Mouse (Mus musculus): ENCODE measurements at regions not wholly inside any gene's neighbourhood (a gene's known extent, or its start where the extent isn't known, plus 50 kb on each side); places are given as distances from the start of the nearest gene placed in this dataset.
A peak's percentile ranks its signal among the peaks of the same experiment; 100 is the strongest.

DNA sequence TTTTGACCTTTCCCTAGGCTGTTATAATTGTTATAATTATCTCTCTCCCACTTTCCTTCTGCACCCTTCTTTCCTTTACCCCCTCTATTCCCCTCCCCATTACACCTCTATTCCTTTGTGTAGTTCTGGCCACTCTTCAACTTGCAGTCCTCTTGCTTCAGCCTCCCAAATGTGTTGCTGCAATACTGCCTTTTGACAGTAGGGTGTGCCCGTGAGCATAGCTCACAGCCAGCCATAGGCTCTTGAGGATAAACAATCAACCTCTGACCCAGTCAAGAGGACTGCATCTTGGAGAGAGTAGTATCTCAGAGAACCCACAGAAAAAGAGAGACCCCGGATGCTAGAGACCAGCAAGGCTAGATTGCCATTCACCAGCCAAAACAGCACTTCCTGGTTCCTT lies 184.9 kb upstream of the 4930535I16Rik start:
- Histone ChIP-seq H3K27ac (ENCODE audit: insufficient read depth, low read length) (no peak overlapping the region), H3K4me3 (ENCODE audit: insufficient read depth, low read length) (no peak overlapping the region), H3K4me1 (ENCODE audit: control insufficient read depth, insufficient read depth, low read length) (no peaks in the 10 kb centered on the region)
- TF ChIP-seq POLR2A (IDR thresholded peaks at IDR 0.05; ENCODE audit: extremely low read depth, insufficient read depth, low read length) (no peak), CTCF (IDR thresholded peaks at IDR 0.05; ENCODE audit: extremely low read depth, insufficient read depth, low read length) (peak; percentile 48)

DNA sequence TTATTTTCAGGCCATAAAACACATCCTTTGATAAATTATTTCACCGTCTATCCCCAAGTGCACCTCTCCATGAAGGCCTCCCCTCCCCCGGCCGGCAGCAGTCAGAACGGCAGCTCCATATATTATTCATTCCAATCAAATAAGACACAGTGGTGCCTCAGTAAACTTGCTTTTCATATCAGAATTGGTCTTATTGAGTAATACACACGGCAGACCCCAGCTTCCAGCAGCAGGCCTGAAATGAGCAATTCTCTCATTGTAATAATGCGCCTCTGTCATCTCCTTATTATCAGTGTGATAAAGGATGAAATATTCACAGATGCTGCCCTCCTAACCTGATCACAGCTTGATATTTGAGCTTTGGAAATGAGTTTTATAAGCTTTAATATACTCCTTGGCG lies 169.0 kb upstream of the 4930535I16Rik start:
- no peak for TF ChIP-seq CTCF (IDR thresholded peaks at IDR 0.05; ENCODE audit: extremely low read depth, insufficient read depth, low read length)
- no peak for TF ChIP-seq POLR2A (IDR thresholded peaks at IDR 0.05; ENCODE audit: extremely low read depth, insufficient read depth, low read length)
- Histone ChIP-seq H3K4me1 (ENCODE audit: control insufficient read depth, insufficient read depth, low read length) (no peaks in the 10 kb centered on the region), H3K27ac (ENCODE audit: insufficient read depth, low read length) (no peak overlapping the region), H3K4me3 (ENCODE audit: insufficient read depth, low read length) (no peak overlapping the region)

DNA sequence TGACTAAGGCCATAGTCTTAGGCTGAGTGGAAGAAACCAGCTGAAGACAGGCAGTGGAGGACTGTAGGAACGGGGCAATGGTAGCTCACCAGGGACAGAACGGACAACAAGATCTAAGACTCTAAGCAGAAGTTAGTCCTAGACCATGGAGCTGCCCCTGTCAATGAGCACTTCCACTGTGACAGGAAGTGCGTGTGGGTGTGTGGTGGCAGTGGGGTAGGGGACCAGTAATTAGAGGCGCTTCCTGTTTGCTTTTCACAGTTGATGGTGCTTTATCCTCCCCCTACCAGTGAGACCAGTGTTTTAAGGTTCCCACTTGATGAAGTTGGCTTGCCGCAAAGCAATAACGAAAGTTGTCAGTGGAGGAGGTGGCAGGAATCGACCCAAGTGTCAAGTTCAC lies 168.4 kb upstream of the 4930535I16Rik start:
- Histone ChIP-seq H3K4me1 (ENCODE audit: control insufficient read depth, insufficient read depth, low read length) (no peaks in the 10 kb centered on the region), H3K27ac (ENCODE audit: insufficient read depth, low read length) (no peak overlapping the region), H3K4me3 (ENCODE audit: insufficient read depth, low read length) (no peak overlapping the region)
- TF ChIP-seq POLR2A (IDR thresholded peaks at IDR 0.05; ENCODE audit: extremely low read depth, insufficient read depth, low read length) (no peak), CTCF (IDR thresholded peaks at IDR 0.05; ENCODE audit: extremely low read depth, insufficient read depth, low read length) (no peak)

GRCm38 (mm10) chr4:124079603-124080002 lies 161.8 kb upstream of the 4930535I16Rik start:
- Histone ChIP-seq H3K4me3 (ENCODE audit: insufficient read depth, low read length) (no peak overlapping the region), H3K4me1 (ENCODE audit: control insufficient read depth, insufficient read depth, low read length) (no peaks in the 10 kb centered on the region), H3K27ac (ENCODE audit: insufficient read depth, low read length) (no peak overlapping the region)
- TF ChIP-seq CTCF (IDR thresholded peaks at IDR 0.05; ENCODE audit: extremely low read depth, insufficient read depth, low read length) (no peak), POLR2A (IDR thresholded peaks at IDR 0.05; ENCODE audit: extremely low read depth, insufficient read depth, low read length) (no peak)

- no peak overlapping the region for H3K27ac ChIP-seq (ENCODE audit: insufficient read depth, low read length)
- TF ChIP-seq POLR2A (IDR thresholded peaks at IDR 0.05; ENCODE audit: extremely low read depth, insufficient read depth, low read length) (no peak), CTCF (IDR thresholded peaks at IDR 0.05; ENCODE audit: extremely low read depth, insufficient read depth, low read length) (no peak)
Measured at GRCm38 (mm10) chr4:124075551-124075950, 157.7 kb upstream of the 4930535I16Rik start.

DNA sequence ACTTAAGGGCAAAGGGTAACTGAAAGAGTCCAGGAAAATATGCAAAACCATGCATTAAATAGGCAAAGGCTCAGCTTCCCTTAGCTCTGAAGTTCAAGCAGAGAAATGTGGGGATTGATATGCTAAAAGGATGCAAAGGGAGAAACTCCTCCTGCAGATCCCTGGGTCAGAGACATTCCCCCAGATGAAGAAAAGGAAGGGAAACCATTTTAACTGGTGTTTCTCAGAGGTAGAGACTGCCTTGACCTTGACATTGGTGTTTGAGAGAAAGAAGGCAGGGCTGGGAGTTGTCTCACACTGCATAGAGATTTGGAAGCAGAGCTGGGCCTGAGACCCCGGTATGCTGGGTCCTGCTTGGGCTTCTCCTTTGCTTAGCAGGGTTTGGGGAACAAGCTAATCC lies 155.8 kb upstream of the 4930535I16Rik start:
- H3K4me3 ChIP-seq (ENCODE audit: insufficient read depth, low read length), result no peak overlapping the region
- H3K27ac ChIP-seq (ENCODE audit: insufficient read depth, low read length), result no peak overlapping the region
- no peak for TF ChIP-seq CTCF (IDR thresholded peaks at IDR 0.05; ENCODE audit: extremely low read depth, insufficient read depth, low read length)
- no peak for TF ChIP-seq POLR2A (IDR thresholded peaks at IDR 0.05; ENCODE audit: extremely low read depth, insufficient read depth, low read length)
- H3K4me1 ChIP-seq (ENCODE audit: control insufficient read depth, insufficient read depth, low read length), result no peaks in the 10 kb centered on the region

More at GRCm38 (mm10) chr4:124075551-124075950, 157.7 kb upstream of the 4930535I16Rik start:
- Histone ChIP-seq H3K4me3 (ENCODE audit: insufficient read depth, low read length) (no peak overlapping the region), H3K4me1 (ENCODE audit: control insufficient read depth, insufficient read depth, low read length) (no peaks in the 10 kb centered on the region)

DNA sequence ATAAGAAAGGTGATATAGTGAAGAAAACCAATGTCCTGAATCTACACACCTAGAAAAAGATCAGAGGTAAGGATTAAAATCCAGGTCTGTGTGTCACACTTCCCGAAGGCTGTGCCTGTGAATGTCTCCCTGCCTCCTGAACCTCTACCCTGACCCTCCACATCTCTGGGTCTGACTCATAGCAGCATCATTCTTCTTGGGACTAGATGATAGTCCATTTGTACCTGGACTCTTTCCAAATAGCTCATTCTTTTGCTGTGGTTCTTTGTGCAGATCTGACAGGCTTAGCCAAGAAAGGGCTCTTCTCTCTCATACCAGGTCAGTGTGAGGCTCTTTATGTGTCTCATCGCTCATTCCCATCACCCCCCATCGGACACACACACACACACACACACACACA lies 146.8 kb upstream of the 4930535I16Rik start:
- Histone ChIP-seq H3K4me3 (ENCODE audit: insufficient read depth, low read length) (no peak overlapping the region), H3K27ac (ENCODE audit: insufficient read depth, low read length) (no peak overlapping the region), H3K4me1 (ENCODE audit: control insufficient read depth, insufficient read depth, low read length) (no peaks in the 10 kb centered on the region)
- no peak for TF ChIP-seq POLR2A (IDR thresholded peaks at IDR 0.05; ENCODE audit: extremely low read depth, insufficient read depth, low read length)
- TF ChIP-seq CTCF (IDR thresholded peaks at IDR 0.05; ENCODE audit: extremely low read depth, insufficient read depth, low read length), result no peak

GRCm38 (mm10) chr4:124063269-124064100 lies 145.7 kb upstream of the 4930535I16Rik start:
- no peak overlapping the region for H3K4me3 ChIP-seq (ENCODE audit: insufficient read depth, low read length)
- TF ChIP-seq POLR2A (IDR thresholded peaks at IDR 0.05; ENCODE audit: extremely low read depth, insufficient read depth, low read length) (no peak), CTCF (IDR thresholded peaks at IDR 0.05; ENCODE audit: extremely low read depth, insufficient read depth, low read length) (no peak)
- H3K27ac ChIP-seq (ENCODE audit: insufficient read depth, low read length), result no peak overlapping the region
- H3K4me1 ChIP-seq (ENCODE audit: control insufficient read depth, insufficient read depth, low read length), result no peaks in the 10 kb centered on the region

DNA sequence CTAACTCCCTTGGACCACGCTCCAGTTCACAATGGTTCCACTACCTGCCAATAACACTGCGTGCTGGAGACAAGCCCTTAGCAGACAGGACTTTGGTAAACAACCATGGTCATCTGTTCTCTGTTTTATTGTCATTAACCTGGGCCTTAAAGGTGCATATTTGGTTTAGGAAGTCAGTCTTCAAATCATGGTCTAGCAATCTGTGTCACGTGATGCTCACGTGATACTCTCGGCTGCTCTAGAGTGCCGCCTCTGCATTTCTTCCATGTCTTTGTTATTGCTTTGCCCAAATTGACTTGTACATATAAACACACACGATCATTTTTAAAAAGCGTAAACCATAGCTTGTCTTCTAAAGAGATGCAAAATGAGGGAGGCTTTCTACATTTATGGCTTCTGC lies 139.8 kb upstream of the 4930535I16Rik start:
- no peak overlapping the region for H3K4me3 ChIP-seq (ENCODE audit: insufficient read depth, low read length)
- no peak for TF ChIP-seq POLR2A (IDR thresholded peaks at IDR 0.05; ENCODE audit: extremely low read depth, insufficient read depth, low read length)
- no peak for TF ChIP-seq CTCF (IDR thresholded peaks at IDR 0.05; ENCODE audit: extremely low read depth, insufficient read depth, low read length)
- H3K4me1 ChIP-seq (ENCODE audit: control insufficient read depth, insufficient read depth, low read length), result no peaks in the 10 kb centered on the region
- H3K27ac ChIP-seq (ENCODE audit: insufficient read depth, low read length), result no peak overlapping the region

- H3K4me1 ChIP-seq (ENCODE audit: control insufficient read depth, insufficient read depth, low read length), result no peaks in the 10 kb centered on the region
- H3K4me3 ChIP-seq (ENCODE audit: insufficient read depth, low read length), result no peak overlapping the region
- no peak overlapping the region for H3K27ac ChIP-seq (ENCODE audit: insufficient read depth, low read length)
- TF ChIP-seq CTCF (IDR thresholded peaks at IDR 0.05; ENCODE audit: extremely low read depth, insufficient read depth, low read length), result no peak
- TF ChIP-seq POLR2A (IDR thresholded peaks at IDR 0.05; ENCODE audit: extremely low read depth, insufficient read depth, low read length), result no peak
Measured at GRCm38 (mm10) chr4:124054240-124054760, 136.5 kb upstream of the 4930535I16Rik start.

All from cortical plate, adult 2 months (tissue).